16 mouse cellular contexts compared by ENCODE assay signal in genomic region chr8:11743580-11743979, GRCm38 (mm10). TPM values are rescaled to one million over a fixed set of nuclear protein-coding genes. Genes with fewer than 3 reads are reported as not detected.
"Had no signal": no experiment of that assay in that cellular context is flagged by ENCODE, and none has a peak within 500 bp of the region (broad histone marks: within the 10 kb centered on the region; RNA-seq: fewer than 3 reads in every experiment).

No protein-coding gene starts in this region.

- H3K27ac ChIP-seq: hindbrain, embryonic 14.5 days; limb, embryonic 12.5 days; liver, embryonic 13.5 days; midbrain, embryonic 13.5 days had no signal

- H3K9ac ChIP-seq: hindbrain, embryonic 14.5 days; limb, embryonic 12.5 days; liver, embryonic 13.5 days; liver, postnatal 0 days; midbrain, embryonic 13.5 days had no signal

- H3K9me3 ChIP-seq: limb, embryonic 12.5 days; liver, embryonic 13.5 days; midbrain, embryonic 13.5 days had no signal

- H3K4me3 ChIP-seq: limb, embryonic 12.5 days; liver, embryonic 13.5 days; midbrain, embryonic 13.5 days had no signal

- H3K27me3 ChIP-seq: limb, embryonic 12.5 days; liver, embryonic 13.5 days; midbrain, embryonic 13.5 days had no signal

- H3K4me2 ChIP-seq: hindbrain, embryonic 14.5 days; limb, embryonic 12.5 days; liver, embryonic 13.5 days; midbrain, embryonic 13.5 days had no signal

- H3K36me3 ChIP-seq: liver, embryonic 13.5 days had no signal

- ATAC-seq: intestine, embryonic 16.5 days; liver, postnatal 0 days; midbrain, embryonic 13.5 days had no signal

- DNase-seq: layer of hippocampus, adult 9-11 months; layer of hippocampus, postnatal 36 days; liver; liver, embryonic 13.5 days; liver, postnatal 0 days; lung, postnatal 36 days; right cerebral cortex, postnatal 25 days; thymus, adult 2 months; thymus, postnatal 25 days had no signal

RNA-seq across cellular contexts. Expression of gene 1700016D06Rik, which starts 42.7 kb away (rescaled TPM):
- polyA plus RNA-seq: hindbrain, embryonic 14.5 days; intestine, embryonic 16.5 days; limb, embryonic 12.5 days; liver, embryonic 13.5 days; liver, postnatal 0 days; lung, embryonic 16.5 days; neural tube, embryonic 14.5 days; thymus, adult 2 months; urinary bladder, adult 2 months had no signal
